Mouse (Mus musculus): ENCODE measurements at regions not wholly inside any gene's neighbourhood (a gene's known extent, or its start where the extent isn't known, plus 50 kb on each side); places are given as distances from the start of the nearest gene placed in this dataset.

DNA sequence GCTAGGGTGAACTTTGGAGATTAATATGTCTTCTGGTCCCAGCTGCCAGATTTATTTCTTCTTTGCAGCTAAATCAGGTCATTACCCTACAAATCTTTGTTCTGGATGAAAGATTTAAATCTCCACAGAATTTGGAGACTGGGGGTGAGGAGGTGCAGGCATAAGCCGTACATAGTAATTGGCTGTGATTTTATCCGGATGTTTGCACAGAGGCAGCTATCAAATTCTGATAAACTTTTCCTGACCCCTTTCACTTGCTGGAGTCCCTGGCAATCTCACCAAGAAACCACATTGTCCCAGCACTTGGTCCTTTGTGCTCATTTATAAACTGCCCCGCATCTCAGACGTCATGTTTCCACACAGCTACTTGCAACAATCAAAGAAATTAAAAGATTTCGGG is 128.8 kb upstream of the Map3k7 start:
- TF ChIP-seq TCF12 (IDR thresholded peaks at IDR 0.05; ENCODE audit: insufficient read depth, poor library complexity, severe bottlenecking) (no peak), POLR2A (IDR thresholded peaks at IDR 0.05; ENCODE audit: insufficient read length, low read depth) (no peak), TCF3 (IDR thresholded peaks at IDR 0.05; ENCODE audit: insufficient read length, low read depth) (no peak), MYOG (IDR thresholded peaks at IDR 0.05; ENCODE audit: control insufficient read depth in 1 of 3, insufficient read depth in 1 of 3, insufficient read length in 2 of 3, low read depth in 2 of 3) (no peak), POLR2AphosphoS2 (IDR thresholded peaks at IDR 0.05; ENCODE audit: insufficient read length, low read depth) (no peak), USF1 (IDR thresholded peaks at IDR 0.05; ENCODE audit: low read depth) (no peak), MYOD1 (IDR thresholded peaks at IDR 0.05; ENCODE audit: control insufficient read depth in 1 of 3, insufficient read length in 2 of 3, low read depth in 2 of 3) (no peak), E2F4 (IDR thresholded peaks at IDR 0.05; ENCODE audit: insufficient read depth) (no peak), SRF (IDR thresholded peaks at IDR 0.05; ENCODE audit: control insufficient read depth, insufficient read length, low read depth) (no peak), MAX (IDR thresholded peaks at IDR 0.05; ENCODE audit: low read depth) (no peak)
